Mouse (Mus musculus): ENCODE measurements at regions not wholly inside any gene's neighbourhood (a gene's known extent, or its start where the extent isn't known, plus 50 kb on each side); places are given as distances from the start of the nearest gene placed in this dataset.

- H3K36me3 ChIP-seq (ENCODE audit: control insufficient read depth, insufficient read depth): no peaks in the 10 kb centered on the region
- H3K27me3 ChIP-seq (ENCODE audit: control insufficient read depth, insufficient read depth, insufficient read length): no peaks in the 10 kb centered on the region
- no peaks in the 10 kb centered on the region for H3K79me2 ChIP-seq (ENCODE audit: control insufficient read depth, insufficient read depth)
- H3K4me2 ChIP-seq (ENCODE audit: low read depth): no peak overlapping the region
- H3K4me3 ChIP-seq: no peak overlapping the region
- H3ac ChIP-seq (ENCODE audit: control insufficient read depth, insufficient read length): no peak overlapping the region
- TF ChIP-seq MYOD1 (IDR thresholded peaks at IDR 0.05; ENCODE audit: control insufficient read depth in 1 of 3, insufficient read length in 2 of 3, low read depth in 2 of 3): no peak
- no peak for TF ChIP-seq USF1 (IDR thresholded peaks at IDR 0.05; ENCODE audit: low read depth)
- TF ChIP-seq SRF (IDR thresholded peaks at IDR 0.05; ENCODE audit: control insufficient read depth, insufficient read length, low read depth): no peak
- no peak for TF ChIP-seq E2F4 (IDR thresholded peaks at IDR 0.05; ENCODE audit: insufficient read depth)
- no peak for TF ChIP-seq MAX (IDR thresholded peaks at IDR 0.05; ENCODE audit: low read depth)
- TF ChIP-seq TCF12 (IDR thresholded peaks at IDR 0.05; ENCODE audit: insufficient read depth, poor library complexity, severe bottlenecking): no peak
- no peak for TF ChIP-seq MYOG (IDR thresholded peaks at IDR 0.05; ENCODE audit: control insufficient read depth in 1 of 3, insufficient read depth in 1 of 3, insufficient read length in 2 of 3, low read depth in 2 of 3)
- no peak for TF ChIP-seq POLR2A (IDR thresholded peaks at IDR 0.05; ENCODE audit: insufficient read length, low read depth)
- TF ChIP-seq REST (IDR thresholded peaks at IDR 0.05; ENCODE audit: insufficient read depth, insufficient read length): no peak
- TF ChIP-seq POLR2AphosphoS2 (IDR thresholded peaks at IDR 0.05; ENCODE audit: insufficient read length, low read depth): no peak
- TF ChIP-seq TCF3 (IDR thresholded peaks at IDR 0.05; ENCODE audit: insufficient read length, low read depth): no peak
- TF ChIP-seq CEBPB (IDR thresholded peaks at IDR 0.05; ENCODE audit: insufficient read depth, poor library complexity, severe bottlenecking): no peak
These were observed 110.4 kb upstream of the Rbm19 start for GRCm38 (mm10) chr5:120005696-120006469.

GRCm38 (mm10) chr5:120007738-120008137 is 108.5 kb upstream of the Rbm19 start:
- H3K79me2 ChIP-seq (ENCODE audit: control insufficient read depth, insufficient read depth): no peaks in the 10 kb centered on the region
- TF ChIP-seq REST (IDR thresholded peaks at IDR 0.05; ENCODE audit: insufficient read depth, insufficient read length): no peak
- TF ChIP-seq USF1 (IDR thresholded peaks at IDR 0.05; ENCODE audit: low read depth): no peak
- TF ChIP-seq CEBPB (IDR thresholded peaks at IDR 0.05; ENCODE audit: insufficient read depth, poor library complexity, severe bottlenecking): no peak

GRCm38 (mm10) chr5:120008306-120008705 is 108.0 kb upstream of the Rbm19 start:
- no peaks in the 10 kb centered on the region for H3K27me3 ChIP-seq (ENCODE audit: control insufficient read depth, insufficient read depth, insufficient read length)
- no peak overlapping the region for H3K4me3 ChIP-seq
- TF ChIP-seq SRF (IDR thresholded peaks at IDR 0.05; ENCODE audit: control insufficient read depth, insufficient read length, low read depth): no peak
- no peak for TF ChIP-seq MAX (IDR thresholded peaks at IDR 0.05; ENCODE audit: low read depth)
- no peak for TF ChIP-seq CEBPB (IDR thresholded peaks at IDR 0.05; ENCODE audit: insufficient read depth, poor library complexity, severe bottlenecking)
- no peak for TF ChIP-seq TCF3 (IDR thresholded peaks at IDR 0.05; ENCODE audit: insufficient read length, low read depth)
- TF ChIP-seq E2F4 (IDR thresholded peaks at IDR 0.05; ENCODE audit: insufficient read depth): no peak
- no peak for TF ChIP-seq MYOG (IDR thresholded peaks at IDR 0.05; ENCODE audit: control insufficient read depth in 1 of 3, insufficient read depth in 1 of 3, insufficient read length in 2 of 3, low read depth in 2 of 3)
- TF ChIP-seq MYOD1 (IDR thresholded peaks at IDR 0.05; ENCODE audit: control insufficient read depth in 1 of 3, insufficient read length in 2 of 3, low read depth in 2 of 3): no peak
- TF ChIP-seq USF1 (IDR thresholded peaks at IDR 0.05; ENCODE audit: low read depth): no peak
- no peak for TF ChIP-seq POLR2A (IDR thresholded peaks at IDR 0.05; ENCODE audit: insufficient read length, low read depth)
- TF ChIP-seq TCF12 (IDR thresholded peaks at IDR 0.05; ENCODE audit: insufficient read depth, poor library complexity, severe bottlenecking): no peak
- TF ChIP-seq POLR2AphosphoS2 (IDR thresholded peaks at IDR 0.05; ENCODE audit: insufficient read length, low read depth): no peak
- TF ChIP-seq REST (IDR thresholded peaks at IDR 0.05; ENCODE audit: insufficient read depth, insufficient read length): no peak
- H3K4me2 ChIP-seq (ENCODE audit: low read depth): no peak overlapping the region
- H3ac ChIP-seq (ENCODE audit: control insufficient read depth, insufficient read length): no peak overlapping the region
- H3K79me2 ChIP-seq (ENCODE audit: control insufficient read depth, insufficient read depth): no peaks in the 10 kb centered on the region
- no peaks in the 10 kb centered on the region for H3K36me3 ChIP-seq (ENCODE audit: control insufficient read depth, insufficient read depth)

More at GRCm38 (mm10) chr5:120007738-120008137, 108.5 kb upstream of the Rbm19 start:
- H3K4me2 ChIP-seq (ENCODE audit: low read depth): no peak overlapping the region
- H3K36me3 ChIP-seq (ENCODE audit: control insufficient read depth, insufficient read depth): no peaks in the 10 kb centered on the region
- no peaks in the 10 kb centered on the region for H3K27me3 ChIP-seq (ENCODE audit: control insufficient read depth, insufficient read depth, insufficient read length)
- no peak overlapping the region for H3ac ChIP-seq (ENCODE audit: control insufficient read depth, insufficient read length)
- H3K4me3 ChIP-seq: no peak overlapping the region

GRCm38 (mm10) chr5:120015417-120015816 is 100.8 kb upstream of the Rbm19 start:
- H3K4me2 ChIP-seq (ENCODE audit: low read depth): no peak overlapping the region
- no peaks in the 10 kb centered on the region for H3K79me2 ChIP-seq (ENCODE audit: control insufficient read depth, insufficient read depth)
- H3K27me3 ChIP-seq (ENCODE audit: control insufficient read depth, insufficient read depth, insufficient read length): no peaks in the 10 kb centered on the region
- TF ChIP-seq TCF12 (IDR thresholded peaks at IDR 0.05; ENCODE audit: insufficient read depth, poor library complexity, severe bottlenecking) (no peak), SRF (IDR thresholded peaks at IDR 0.05; ENCODE audit: control insufficient read depth, insufficient read length, low read depth) (no peak), MAX (IDR thresholded peaks at IDR 0.05; ENCODE audit: low read depth) (no peak), E2F4 (IDR thresholded peaks at IDR 0.05; ENCODE audit: insufficient read depth) (no peak), TCF3 (IDR thresholded peaks at IDR 0.05; ENCODE audit: insufficient read length, low read depth) (no peak), CEBPB (IDR thresholded peaks at IDR 0.05; ENCODE audit: insufficient read depth, poor library complexity, severe bottlenecking) (no peak), USF1 (IDR thresholded peaks at IDR 0.05; ENCODE audit: low read depth) (no peak), REST (IDR thresholded peaks at IDR 0.05; ENCODE audit: insufficient read depth, insufficient read length) (no peak), MYOG (IDR thresholded peaks at IDR 0.05; ENCODE audit: control insufficient read depth in 1 of 3, insufficient read depth in 1 of 3, insufficient read length in 2 of 3, low read depth in 2 of 3) (no peak), POLR2AphosphoS2 (IDR thresholded peaks at IDR 0.05; ENCODE audit: insufficient read length, low read depth) (no peak), POLR2A (IDR thresholded peaks at IDR 0.05; ENCODE audit: insufficient read length, low read depth) (no peak), MYOD1 (IDR thresholded peaks at IDR 0.05; ENCODE audit: control insufficient read depth in 1 of 3, insufficient read length in 2 of 3, low read depth in 2 of 3) (no peak)
- no peak overlapping the region for H3K4me3 ChIP-seq
- no peaks in the 10 kb centered on the region for H3K36me3 ChIP-seq (ENCODE audit: control insufficient read depth, insufficient read depth)
- H3ac ChIP-seq (ENCODE audit: control insufficient read depth, insufficient read length): no peak overlapping the region

All from myocyte (in vitro differentiated cells).